Mouse (Mus musculus) ES-Bruce4 (cell line): Measurements from ENCODE around the gene Gp1ba.

ENCODE experiments used
- CTCF ChIP-seq: IDR thresholded peaks from one replicate; pipeline ENCODE4 v1.8.1; 2011; ENCODE audit warnings: low read depth, low read length
- EP300 ChIP-seq: IDR thresholded peaks from 2 replicates; pipeline ENCODE4 v1.6.1; 2011; ENCODE audit warnings: low read depth, low read length; ENCODE audit not compliant: insufficient read depth

GRCm38 (mm10) chr11:70678092-70678491, 39.2 kb downstream of the Gp1ba start:
- no peak for TF ChIP-seq CTCF
- no peak for TF ChIP-seq EP300
